Mouse (Mus musculus): ENCODE results near the gene Wrb. TPM values are rescaled to one million over a fixed set of nuclear protein-coding genes. Genes with fewer than 3 reads are reported as not detected.
A peak's percentile ranks its signal among the peaks of the same experiment; 100 is the strongest.

Wrb gene
- polyA plus RNA-seq, 1 experiment from 2014 or later: 66.7 TPM

GRCm38 (mm10) chr16:96145814-96146213, 607 bp downstream of the Wrb start:
- WGBS: 0% methylated on average over 5 of the region's 5 CpGs
- H3K4me2 ChIP-seq (ENCODE audit: low read length): peak overlapping the region; percentile 74
- H3K4me3 ChIP-seq (ENCODE audit: control insufficient read depth in 1 of 2, insufficient read depth in 1 of 2, low read depth in 1 of 2, low read length in 2 of 2): peak overlapping the region; percentile 67 to 83
- H3K9ac ChIP-seq (ENCODE audit: low read length): peak overlapping the region; percentile 74
- no peaks in the 10 kb centered on the region for H3K27me3 ChIP-seq (ENCODE audit: control insufficient read depth, insufficient read depth, low read length)
- peaks cover 22 to 41% of the 10 kb centered on the region in 2 experiments for H3K4me1 ChIP-seq (ENCODE audit: control insufficient read depth in 2 of 2, insufficient read depth in 2 of 2, low read length in 2 of 2)
- no peaks in the 10 kb centered on the region for H3K36me3 ChIP-seq (ENCODE audit: control insufficient read depth, insufficient read depth, low read length)
- peak overlapping the region; percentile 15 to 44; a peak in 1 of 4 replicates for H3K27ac ChIP-seq (replicated peaks in 1 of 2; ENCODE audit: control insufficient read depth in 1 of 2, insufficient read depth in 1 of 2, low read depth in 2 of 2, low read length in 2 of 2)
- ATAC-seq (ENCODE audit: insufficient number of reproducible peaks, insufficient read depth, low FRiP score, low read depth): no peak
- 0 out of 2 replicates have a peak, but pooled peaks cover 3% of the 10 kb centered on the region for H3K9me3 ChIP-seq (ENCODE audit: control insufficient read depth, low read length)

GRCm38 (mm10) chr16:96148834-96149233, 3.6 kb downstream of the Wrb start:
- Histone ChIP-seq H3K36me3 (ENCODE audit: control insufficient read depth, insufficient read depth, low read length) (peaks cover 20% of the 10 kb centered on the region), H3K27me3 (ENCODE audit: control insufficient read depth, insufficient read depth, low read length) (no peaks in the 10 kb centered on the region), H3K4me3 (ENCODE audit: control insufficient read depth in 1 of 2, insufficient read depth in 1 of 2, low read depth in 1 of 2, low read length in 2 of 2) (no peak overlapping the region; a peak in 1 of 4 replicates), H3K27ac (replicated peaks in 1 of 2; ENCODE audit: control insufficient read depth in 1 of 2, insufficient read depth in 1 of 2, low read depth in 2 of 2, low read length in 2 of 2) (peak overlapping the region; percentile 84 to 87), H3K4me1 (ENCODE audit: control insufficient read depth in 2 of 2, insufficient read depth in 2 of 2, low read length in 2 of 2) (peaks cover 26 to 47% of the 10 kb centered on the region in 2 experiments), H3K9me3 (ENCODE audit: control insufficient read depth, low read length) (no peaks in the 10 kb centered on the region), H3K9ac (ENCODE audit: low read length) (peak overlapping the region; percentile 56), H3K4me2 (ENCODE audit: low read length) (peak overlapping the region; percentile 46)
- ATAC-seq (ENCODE audit: insufficient number of reproducible peaks, insufficient read depth, low FRiP score, low read depth): no peak
- 29% methylated on average over 6 of the region's 6 CpGs for WGBS

GRCm38 (mm10) chr16:96149311-96149710, 4.1 kb downstream of the Wrb start:
- peak overlapping the region; percentile 46 for H3K4me2 ChIP-seq (ENCODE audit: low read length)
- H3K9me3 ChIP-seq (ENCODE audit: control insufficient read depth, low read length): no peaks in the 10 kb centered on the region
- peak overlapping the region; percentile 56 for H3K9ac ChIP-seq (ENCODE audit: low read length)

GRCm38 (mm10) chr16:96150995-96151394, 5.8 kb downstream of the Wrb start:
- Histone ChIP-seq H3K4me2 (ENCODE audit: low read length) (no peak overlapping the region), H3K27ac (replicated peaks in 1 of 2; ENCODE audit: control insufficient read depth in 1 of 2, insufficient read depth in 1 of 2, low read depth in 2 of 2, low read length in 2 of 2) (peak overlapping the region; percentile 18 to 42; a peak in 3 of 4 replicates), H3K27me3 (ENCODE audit: control insufficient read depth, insufficient read depth, low read length) (no peaks in the 10 kb centered on the region), H3K4me3 (ENCODE audit: control insufficient read depth in 1 of 2, insufficient read depth in 1 of 2, low read depth in 1 of 2, low read length in 2 of 2) (no peak overlapping the region), H3K9me3 (ENCODE audit: control insufficient read depth, low read length) (no peaks in the 10 kb centered on the region), H3K36me3 (ENCODE audit: control insufficient read depth, insufficient read depth, low read length) (peaks cover 41% of the 10 kb centered on the region), H3K4me1 (ENCODE audit: control insufficient read depth in 2 of 2, insufficient read depth in 2 of 2, low read length in 2 of 2) (peaks cover 26 to 44% of the 10 kb centered on the region in 2 experiments), H3K9ac (ENCODE audit: low read length) (peak overlapping the region; percentile 30; the same call in 1 of the 2 replicates)
- ATAC-seq (ENCODE audit: insufficient number of reproducible peaks, insufficient read depth, low FRiP score, low read depth): no peak
- WGBS: 28% methylated on average over 4 of the region's 4 CpGs

More at GRCm38 (mm10) chr16:96149311-96149710, 4.1 kb downstream of the Wrb start:
- ATAC-seq (ENCODE audit: insufficient number of reproducible peaks, insufficient read depth, low FRiP score, low read depth): no peak
- WGBS: 29% methylated on average over 9 of the region's 9 CpGs
- H3K27ac ChIP-seq (replicated peaks in 1 of 2; ENCODE audit: control insufficient read depth in 1 of 2, insufficient read depth in 1 of 2, low read depth in 2 of 2, low read length in 2 of 2): peak overlapping the region; percentile 84 to 87
- peaks cover 25% of the 10 kb centered on the region for H3K36me3 ChIP-seq (ENCODE audit: control insufficient read depth, insufficient read depth, low read length)
- no peaks in the 10 kb centered on the region for H3K27me3 ChIP-seq (ENCODE audit: control insufficient read depth, insufficient read depth, low read length)
- no peak overlapping the region; a peak in 1 of 4 replicates for H3K4me3 ChIP-seq (ENCODE audit: control insufficient read depth in 1 of 2, insufficient read depth in 1 of 2, low read depth in 1 of 2, low read length in 2 of 2)
- peaks cover 26 to 47% of the 10 kb centered on the region in 2 experiments for H3K4me1 ChIP-seq (ENCODE audit: control insufficient read depth in 2 of 2, insufficient read depth in 2 of 2, low read length in 2 of 2)

GRCm38 (mm10) chr16:96151551-96151950, 6.3 kb downstream of the Wrb start:
- H3K27ac ChIP-seq (replicated peaks in 1 of 2; ENCODE audit: control insufficient read depth in 1 of 2, insufficient read depth in 1 of 2, low read depth in 2 of 2, low read length in 2 of 2): peak overlapping the region; percentile 18 to 42; a peak in 3 of 4 replicates
- H3K9ac ChIP-seq (ENCODE audit: low read length): peak overlapping the region; percentile 30; the same call in 1 of the 2 replicates
- peaks cover 25 to 39% of the 10 kb centered on the region in 2 experiments for H3K4me1 ChIP-seq (ENCODE audit: control insufficient read depth in 2 of 2, insufficient read depth in 2 of 2, low read length in 2 of 2)
- no peak for ATAC-seq (ENCODE audit: insufficient number of reproducible peaks, insufficient read depth, low FRiP score, low read depth)
- no peak overlapping the region for H3K4me2 ChIP-seq (ENCODE audit: low read length)
- WGBS: 12% methylated on average over 9 of the region's 9 CpGs
- H3K36me3 ChIP-seq (ENCODE audit: control insufficient read depth, insufficient read depth, low read length): peaks cover 45% of the 10 kb centered on the region
- H3K9me3 ChIP-seq (ENCODE audit: control insufficient read depth, low read length): no peaks in the 10 kb centered on the region
- no peak overlapping the region for H3K4me3 ChIP-seq (ENCODE audit: control insufficient read depth in 1 of 2, insufficient read depth in 1 of 2, low read depth in 1 of 2, low read length in 2 of 2)
- H3K27me3 ChIP-seq (ENCODE audit: control insufficient read depth, insufficient read depth, low read length): no peaks in the 10 kb centered on the region

GRCm38 (mm10) chr16:96154476-96154875, 9.3 kb downstream of the Wrb start:
- Histone ChIP-seq H3K4me3 (ENCODE audit: control insufficient read depth in 1 of 2, insufficient read depth in 1 of 2, low read depth in 1 of 2, low read length in 2 of 2) (no peak overlapping the region), H3K9me3 (ENCODE audit: control insufficient read depth, low read length) (no peaks in the 10 kb centered on the region), H3K27ac (replicated peaks in 1 of 2; ENCODE audit: control insufficient read depth in 1 of 2, insufficient read depth in 1 of 2, low read depth in 2 of 2, low read length in 2 of 2) (no peak overlapping the region), H3K9ac (ENCODE audit: low read length) (no peak overlapping the region; the same call in 1 of the 2 replicates), H3K4me1 (ENCODE audit: control insufficient read depth in 2 of 2, insufficient read depth in 2 of 2, low read length in 2 of 2) (peaks cover 12 to 32% of the 10 kb centered on the region in 2 experiments), H3K36me3 (ENCODE audit: control insufficient read depth, insufficient read depth, low read length) (peaks cover 45% of the 10 kb centered on the region), H3K4me2 (ENCODE audit: low read length) (no peak overlapping the region), H3K27me3 (ENCODE audit: control insufficient read depth, insufficient read depth, low read length) (no peaks in the 10 kb centered on the region)
- 89% methylated on average over 2 of the region's 2 CpGs for WGBS
- ATAC-seq (ENCODE audit: insufficient number of reproducible peaks, insufficient read depth, low FRiP score, low read depth): no peak

- no peaks in the 10 kb centered on the region for H3K27me3 ChIP-seq (ENCODE audit: control insufficient read depth, insufficient read depth, low read length)
- WGBS: 91% methylated on average over 8 of the region's 8 CpGs
- no peak overlapping the region for H3K27ac ChIP-seq (replicated peaks in 1 of 2; ENCODE audit: control insufficient read depth in 1 of 2, insufficient read depth in 1 of 2, low read depth in 2 of 2, low read length in 2 of 2)
- peaks cover 45% of the 10 kb centered on the region for H3K36me3 ChIP-seq (ENCODE audit: control insufficient read depth, insufficient read depth, low read length)
- H3K4me1 ChIP-seq (ENCODE audit: control insufficient read depth in 2 of 2, insufficient read depth in 2 of 2, low read length in 2 of 2): peaks cover 12 to 21% of the 10 kb centered on the region in 2 experiments
- no peaks in the 10 kb centered on the region for H3K9me3 ChIP-seq (ENCODE audit: control insufficient read depth, low read length)
- ATAC-seq (ENCODE audit: insufficient number of reproducible peaks, insufficient read depth, low FRiP score, low read depth): no peak
- H3K4me2 ChIP-seq (ENCODE audit: low read length): no peak overlapping the region
- H3K4me3 ChIP-seq (ENCODE audit: control insufficient read depth in 1 of 2, insufficient read depth in 1 of 2, low read depth in 1 of 2, low read length in 2 of 2): no peak overlapping the region
- no peak overlapping the region for H3K9ac ChIP-seq (ENCODE audit: low read length)
These were observed 10.8 kb downstream of the Wrb start for GRCm38 (mm10) chr16:96156019-96156418.

- H3K9ac ChIP-seq (ENCODE audit: low read length): no peak overlapping the region
- WGBS: 89% methylated on average over 11 of the region's 11 CpGs
- H3K27ac ChIP-seq (replicated peaks in 1 of 2; ENCODE audit: control insufficient read depth in 1 of 2, insufficient read depth in 1 of 2, low read depth in 2 of 2, low read length in 2 of 2): no peak overlapping the region
- no peaks in the 10 kb centered on the region for H3K27me3 ChIP-seq (ENCODE audit: control insufficient read depth, insufficient read depth, low read length)
- H3K4me2 ChIP-seq (ENCODE audit: low read length): no peak overlapping the region
- no peaks in the 10 kb centered on the region for H3K9me3 ChIP-seq (ENCODE audit: control insufficient read depth, low read length)
- no peak for ATAC-seq (ENCODE audit: insufficient number of reproducible peaks, insufficient read depth, low FRiP score, low read depth)
- H3K36me3 ChIP-seq (ENCODE audit: control insufficient read depth, insufficient read depth, low read length): peaks cover 42% of the 10 kb centered on the region
- no peak overlapping the region for H3K4me3 ChIP-seq (ENCODE audit: control insufficient read depth in 1 of 2, insufficient read depth in 1 of 2, low read depth in 1 of 2, low read length in 2 of 2)
- peaks cover 9 to 17% of the 10 kb centered on the region in 2 experiments for H3K4me1 ChIP-seq (ENCODE audit: control insufficient read depth in 2 of 2, insufficient read depth in 2 of 2, low read length in 2 of 2)
These were observed 12.0 kb downstream of the Wrb start for GRCm38 (mm10) chr16:96157171-96157570.
